Mouse (Mus musculus) limb, embryonic 11.5 days (tissue): ENCODE results near the gene Gm15737. TPM values are rescaled to one million over a fixed set of nuclear protein-coding genes. Genes with fewer than 3 reads are reported as not detected.

Source experiments
- ATAC-seq: fragments of 200-750 bp; cut with Nextera tagmentation; 2 replicates; pipeline ENCODE4 v1.8.0; 2017; ENCODE audit warnings: low read depth; ENCODE audit not compliant: insufficient number of reproducible peaks, low FRiP score, low TSS enrichment
- DNase-seq: peaks from one replicate; pipeline ENCODE4 v3.0.0-alpha.2; 2015; ENCODE audit warnings: low spot score
- H3K27ac ChIP-seq: fragments of 300-500 bp; sonication (generic); replicated peaks from 2 replicates; pipeline ENCODE4 v1.5.1; 2014; ENCODE audit warnings: low read depth, mild to moderate bottlenecking, low read length
- H3K27me3 ChIP-seq: fragments of 300-500 bp; sonication (generic); 2 replicates; pipeline ENCODE4 v1.6.1; 2014; ENCODE audit warnings: mild to moderate bottlenecking, low read length, mixed read lengths; ENCODE audit not compliant: control insufficient read depth, insufficient read depth
- H3K36me3 ChIP-seq: fragments of 300-500 bp; sonication (generic); 2 replicates; pipeline ENCODE4 v1.6.1; 2014; ENCODE audit warnings: mild to moderate bottlenecking, low read length, moderate library complexity, mixed read lengths; ENCODE audit not compliant: control insufficient read depth, insufficient read depth
- H3K4me1 ChIP-seq: fragments of 300-500 bp; sonication (generic); 2 replicates; pipeline ENCODE4 v1.6.1; 2014; ENCODE audit warnings: low read length, mixed read lengths; ENCODE audit not compliant: control insufficient read depth, insufficient read depth
- H3K4me2 ChIP-seq: fragments of 300-500 bp; sonication (generic); 2 replicates; pipeline ENCODE4 v1.6.1; 2014; ENCODE audit warnings: low read depth, mild to moderate bottlenecking, moderate library complexity; ENCODE audit not compliant: severe bottlenecking
- H3K4me3 ChIP-seq: fragments of 300-500 bp; sonication (generic); 2 replicates; pipeline ENCODE4 v1.5.1; 2014; ENCODE audit warnings: low read depth, low read length
- H3K9ac ChIP-seq: fragments of 300-500 bp; sonication (generic); 2 replicates; pipeline ENCODE4 v1.6.1; 2014; ENCODE audit warnings: mild to moderate bottlenecking, low read length
- H3K9me3 ChIP-seq: fragments of 300-500 bp; sonication (generic); 2 replicates; pipeline ENCODE4 v1.6.1; 2016; ENCODE audit warnings: low read length; ENCODE audit not compliant: control insufficient read depth
- WGBS: fragments of 180-500 bp; shearing (Covaris S2); extraction: QIAGEN DNeasy Blood & Tissue Kit; methylation state at CpG from one replicate; pipeline ENCODE4 v1.1.7; 2014; 5-methylcytosine and 5-hydroxymethylcytosine counted together
- polyA plus RNA-seq: library from polyadenylated mRNA; unstranded; fragments of >200 nt; fragmentation: Nextera tagmentation; extraction: Ambion mirVana; gene quantifications from 2 replicates; pipeline ENCODE4 v1.2.1, GENCODE M21; 2014

Gene Gm15737
- polyA plus RNA-seq, 1 experiment from 2014 or later, result 0.03 TPM

- Histone ChIP-seq H3K9ac (no peak overlapping the region), H3K4me1 (no peaks in the 10 kb centered on the region), H3K9me3 (no peaks in the 10 kb centered on the region), H3K27ac (no peak overlapping the region), H3K36me3 (0 out of 2 replicates have a peak, but pooled peaks cover 2% of the 10 kb centered on the region), H3K27me3 (no peaks in the 10 kb centered on the region), H3K4me2 (no peak overlapping the region), H3K4me3 (no peak overlapping the region)
- WGBS, result 33% methylated on average over 5 of the region's 5 CpGs
- DNase-seq (no peak), ATAC-seq (no peak)
Observed at GRCm38 (mm10) chr6:92905922-92906321, 36.8 kb downstream of the Gm15737 start.

- Histone ChIP-seq H3K27ac (no peak overlapping the region), H3K9ac (no peak overlapping the region), H3K36me3 (0 out of 2 replicates have a peak, but pooled peaks cover 2% of the 10 kb centered on the region), H3K9me3 (no peaks in the 10 kb centered on the region), H3K27me3 (no peaks in the 10 kb centered on the region), H3K4me1 (no peaks in the 10 kb centered on the region), H3K4me3 (no peak overlapping the region), H3K4me2 (no peak overlapping the region)
- 63% methylated on average over 8 of the region's 8 CpGs for WGBS
- no peak for ATAC-seq
- no peak for DNase-seq
Observed at GRCm38 (mm10) chr6:92909361-92909760, 40.2 kb downstream of the Gm15737 start.

- Histone ChIP-seq H3K4me1 (no peaks in the 10 kb centered on the region), H3K9ac (no peak overlapping the region), H3K4me2 (no peak overlapping the region), H3K36me3 (0 out of 2 replicates have a peak, but pooled peaks cover 2% of the 10 kb centered on the region), H3K9me3 (no peaks in the 10 kb centered on the region), H3K27ac (no peak overlapping the region), H3K4me3 (no peak overlapping the region), H3K27me3 (no peaks in the 10 kb centered on the region)
- DNase-seq (no peak), ATAC-seq (no peak)
- whole genome bisulfite sequencing, result 83% methylated on average over 3 of the region's 3 CpGs
Observed at GRCm38 (mm10) chr6:92910611-92911010, 41.5 kb downstream of the Gm15737 start.

GRCm38 (mm10) chr6:92920938-92921689, 52.0 kb downstream of the Gm15737 start:
- 32% methylated on average over 10 of the region's 10 CpGs for WGBS
- H3K36me3 ChIP-seq, result no peaks in the 10 kb centered on the region
- H3K27me3 ChIP-seq, result no peaks in the 10 kb centered on the region
- H3K4me3 ChIP-seq, result no peak overlapping the region
- H3K4me2 ChIP-seq, result no peak overlapping the region
- no peak overlapping the region for H3K9ac ChIP-seq
- DNase-seq (no peak), ATAC-seq (no peak)
- 0 out of 2 replicates have a peak, but pooled peaks cover 2% of the 10 kb centered on the region for H3K4me1 ChIP-seq
- no peak overlapping the region for H3K27ac ChIP-seq
- H3K9me3 ChIP-seq, result no peaks in the 10 kb centered on the region

- Histone ChIP-seq H3K9me3 (no peaks in the 10 kb centered on the region), H3K27ac (no peak overlapping the region), H3K4me1 (0 out of 2 replicates have a peak, but pooled peaks cover 2% of the 10 kb centered on the region), H3K9ac (no peak overlapping the region), H3K27me3 (no peaks in the 10 kb centered on the region), H3K4me3 (no peak overlapping the region), H3K4me2 (no peak overlapping the region), H3K36me3 (no peaks in the 10 kb centered on the region)
- ATAC-seq, result no peak
- no peak for DNase-seq
- 29% methylated on average over 4 of the region's 4 CpGs for WGBS
Observed at GRCm38 (mm10) chr6:92921843-92922242, 52.7 kb downstream of the Gm15737 start.

GRCm38 (mm10) chr6:92924536-92924935, 55.4 kb downstream of the Gm15737 start:
- ATAC-seq, result no peak
- no peak overlapping the region for H3K27ac ChIP-seq
- 68% methylated on average over 8 of the region's 8 CpGs for WGBS

GRCm38 (mm10) chr6:92928261-92928660, 59.1 kb downstream of the Gm15737 start:
- ATAC-seq (no peak), DNase-seq (no peak)
- no peaks in the 10 kb centered on the region for H3K4me1 ChIP-seq
- no peak overlapping the region for H3K27ac ChIP-seq
- H3K4me3 ChIP-seq, result no peak overlapping the region
- H3K36me3 ChIP-seq, result no peaks in the 10 kb centered on the region
- no peaks in the 10 kb centered on the region for H3K27me3 ChIP-seq
- no peak overlapping the region for H3K4me2 ChIP-seq
- H3K9ac ChIP-seq, result no peak overlapping the region
- H3K9me3 ChIP-seq, result no peaks in the 10 kb centered on the region
- 82% methylated on average over 5 of the region's 5 CpGs for WGBS

More at GRCm38 (mm10) chr6:92924536-92924935, 55.4 kb downstream of the Gm15737 start:
- Histone ChIP-seq H3K4me3 (no peak overlapping the region), H3K4me2 (no peak overlapping the region), H3K9ac (no peak overlapping the region), H3K4me1 (0 out of 2 replicates have a peak, but pooled peaks cover 2% of the 10 kb centered on the region), H3K36me3 (no peaks in the 10 kb centered on the region), H3K27me3 (no peaks in the 10 kb centered on the region), H3K9me3 (no peaks in the 10 kb centered on the region)
- no peak for DNase-seq
